Mouse (Mus musculus): ENCODE results near the gene Cpsf6. TPM values are rescaled to one million over a fixed set of nuclear protein-coding genes. Genes with fewer than 3 reads are reported as not detected.

Gene Cpsf6
- polyA plus RNA-seq, 1 experiment from 2014 or later = 125 TPM

- Histone ChIP-seq H3K27me3 (replicated peaks; ENCODE audit: control insufficient read depth, insufficient read depth, low read length) (no peaks in the 10 kb centered on the region), H3K4me3 (ENCODE audit: low read depth, low read length) (no peak overlapping the region), H3K9me3 (ENCODE audit: control insufficient read depth, low read length) (no peaks in the 10 kb centered on the region), H3K4me2 (ENCODE audit: low read depth, low read length) (no peak overlapping the region), H3K9ac (ENCODE audit: low read depth, low read length) (no peak overlapping the region), H3K4me1 (ENCODE audit: control insufficient read depth, insufficient read depth, low read length) (no peaks in the 10 kb centered on the region), H3K27ac (replicated peaks; ENCODE audit: low read depth, low read length) (no peak overlapping the region), H3K36me3 (ENCODE audit: control insufficient read depth, insufficient read depth, low read length) (no peaks in the 10 kb centered on the region)
- ATAC-seq (ENCODE audit: low read depth) (no peak), DNase-seq (ENCODE audit: low spot score) (no peak)
- WGBS = 91% methylated on average over 3 of the region's 3 CpGs
These were observed 59.2 kb downstream of the Cpsf6 start for GRCm38 (mm10) chr10:117320571-117320981.

GRCm38 (mm10) chr10:117316391-117316790 lies 63.4 kb downstream of the Cpsf6 start:
- 87% methylated on average over 8 of the region's 11 CpGs for WGBS
- no peak overlapping the region for H3K4me2 ChIP-seq (ENCODE audit: low read depth, low read length)
- H3K9me3 ChIP-seq (ENCODE audit: control insufficient read depth, low read length) = no peaks in the 10 kb centered on the region
- ATAC-seq (ENCODE audit: low read depth) (no peak), DNase-seq (ENCODE audit: low spot score) (no peak)
- no peak overlapping the region for H3K9ac ChIP-seq (ENCODE audit: low read depth, low read length)
- no peaks in the 10 kb centered on the region for H3K36me3 ChIP-seq (ENCODE audit: control insufficient read depth, insufficient read depth, low read length)
- no peak overlapping the region for H3K4me3 ChIP-seq (ENCODE audit: low read depth, low read length)
- no peak overlapping the region for H3K27ac ChIP-seq (replicated peaks; ENCODE audit: low read depth, low read length)
- no peaks in the 10 kb centered on the region for H3K27me3 ChIP-seq (replicated peaks; ENCODE audit: control insufficient read depth, insufficient read depth, low read length)
- H3K4me1 ChIP-seq (ENCODE audit: control insufficient read depth, insufficient read depth, low read length) = no peaks in the 10 kb centered on the region

GRCm38 (mm10) chr10:117313133-117313532 lies 66.7 kb downstream of the Cpsf6 start:
- Histone ChIP-seq H3K27ac (replicated peaks; ENCODE audit: low read depth, low read length) (no peak overlapping the region), H3K4me1 (ENCODE audit: control insufficient read depth, insufficient read depth, low read length) (no peaks in the 10 kb centered on the region), H3K27me3 (replicated peaks; ENCODE audit: control insufficient read depth, insufficient read depth, low read length) (no peaks in the 10 kb centered on the region), H3K36me3 (ENCODE audit: control insufficient read depth, insufficient read depth, low read length) (no peaks in the 10 kb centered on the region), H3K4me3 (ENCODE audit: low read depth, low read length) (no peak overlapping the region), H3K9me3 (ENCODE audit: control insufficient read depth, low read length) (no peaks in the 10 kb centered on the region), H3K4me2 (ENCODE audit: low read depth, low read length) (no peak overlapping the region), H3K9ac (ENCODE audit: low read depth, low read length) (no peak overlapping the region)
- WGBS = 79% methylated on average over 2 of the region's 2 CpGs
- DNase-seq (ENCODE audit: low spot score) = no peak
- no peak for ATAC-seq (ENCODE audit: low read depth)

- no peaks in the 10 kb centered on the region for H3K27me3 ChIP-seq (replicated peaks; ENCODE audit: control insufficient read depth, insufficient read depth, low read length)
- no peaks in the 10 kb centered on the region for H3K4me1 ChIP-seq (ENCODE audit: control insufficient read depth, insufficient read depth, low read length)
- no peak overlapping the region for H3K27ac ChIP-seq (replicated peaks; ENCODE audit: low read depth, low read length)
- no peak overlapping the region for H3K4me3 ChIP-seq (ENCODE audit: low read depth, low read length)
- DNase-seq (ENCODE audit: low spot score) (no peak), ATAC-seq (ENCODE audit: low read depth) (no peak)
- H3K9ac ChIP-seq (ENCODE audit: low read depth, low read length) = no peak overlapping the region
- 80% methylated on average over 8 of the region's 8 CpGs for WGBS
- no peaks in the 10 kb centered on the region for H3K9me3 ChIP-seq (ENCODE audit: control insufficient read depth, low read length)
- H3K36me3 ChIP-seq (ENCODE audit: control insufficient read depth, insufficient read depth, low read length) = no peaks in the 10 kb centered on the region
- no peak overlapping the region for H3K4me2 ChIP-seq (ENCODE audit: low read depth, low read length)
These were observed 67.6 kb downstream of the Cpsf6 start for GRCm38 (mm10) chr10:117312168-117312567.

GRCm38 (mm10) chr10:117304371-117304770 lies 75.4 kb downstream of the Cpsf6 start:
- no peaks in the 10 kb centered on the region for H3K9me3 ChIP-seq (ENCODE audit: control insufficient read depth, low read length)
- H3K27ac ChIP-seq (replicated peaks; ENCODE audit: low read depth, low read length) = no peak overlapping the region
- H3K4me2 ChIP-seq (ENCODE audit: low read depth, low read length) = no peak overlapping the region
- H3K9ac ChIP-seq (ENCODE audit: low read depth, low read length) = no peak overlapping the region
- DNase-seq (ENCODE audit: low spot score) (no peak), ATAC-seq (ENCODE audit: low read depth) (no peak)
- H3K4me3 ChIP-seq (ENCODE audit: low read depth, low read length) = no peak overlapping the region
- H3K27me3 ChIP-seq (replicated peaks; ENCODE audit: control insufficient read depth, insufficient read depth, low read length) = no peaks in the 10 kb centered on the region
- 90% methylated on average over 5 of the region's 5 CpGs for WGBS
- no peaks in the 10 kb centered on the region for H3K36me3 ChIP-seq (ENCODE audit: control insufficient read depth, insufficient read depth, low read length)
- H3K4me1 ChIP-seq (ENCODE audit: control insufficient read depth, insufficient read depth, low read length) = no peaks in the 10 kb centered on the region

GRCm38 (mm10) chr10:117301688-117302087 lies 78.1 kb downstream of the Cpsf6 start:
- no peak overlapping the region for H3K27ac ChIP-seq (replicated peaks; ENCODE audit: low read depth, low read length)
- DNase-seq (ENCODE audit: low spot score) (no peak), ATAC-seq (ENCODE audit: low read depth) (no peak)
- H3K9ac ChIP-seq (ENCODE audit: low read depth, low read length) = no peak overlapping the region
- no peaks in the 10 kb centered on the region for H3K36me3 ChIP-seq (ENCODE audit: control insufficient read depth, insufficient read depth, low read length)
- WGBS = 84% methylated on average over 1 of the region's 1 CpGs
- H3K4me3 ChIP-seq (ENCODE audit: low read depth, low read length) = no peak overlapping the region
- H3K4me1 ChIP-seq (ENCODE audit: control insufficient read depth, insufficient read depth, low read length) = no peaks in the 10 kb centered on the region
- H3K4me2 ChIP-seq (ENCODE audit: low read depth, low read length) = no peak overlapping the region
- no peaks in the 10 kb centered on the region for H3K27me3 ChIP-seq (replicated peaks; ENCODE audit: control insufficient read depth, insufficient read depth, low read length)
- no peaks in the 10 kb centered on the region for H3K9me3 ChIP-seq (ENCODE audit: control insufficient read depth, low read length)

- no peak for ATAC-seq (ENCODE audit: low read depth)
- WGBS = 81% methylated on average over 5 of the region's 5 CpGs
- no peak for DNase-seq (ENCODE audit: low spot score)
These were observed 79.8 kb downstream of the Cpsf6 start for GRCm38 (mm10) chr10:117299901-117300520.

GRCm38 (mm10) chr10:117299106-117299505 lies 80.7 kb downstream of the Cpsf6 start:
- 85% methylated on average over 4 of the region's 4 CpGs for WGBS

More at GRCm38 (mm10) chr10:117299901-117300520, 79.8 kb downstream of the Cpsf6 start:
- no peak overlapping the region for H3K4me3 ChIP-seq (ENCODE audit: low read depth, low read length)
- H3K4me1 ChIP-seq (ENCODE audit: control insufficient read depth, insufficient read depth, low read length) = no peaks in the 10 kb centered on the region
- H3K27me3 ChIP-seq (replicated peaks; ENCODE audit: control insufficient read depth, insufficient read depth, low read length) = no peaks in the 10 kb centered on the region
- H3K27ac ChIP-seq (replicated peaks; ENCODE audit: low read depth, low read length) = no peak overlapping the region
- H3K9ac ChIP-seq (ENCODE audit: low read depth, low read length) = no peak overlapping the region
- no peaks in the 10 kb centered on the region for H3K9me3 ChIP-seq (ENCODE audit: control insufficient read depth, low read length)
- no peaks in the 10 kb centered on the region for H3K36me3 ChIP-seq (ENCODE audit: control insufficient read depth, insufficient read depth, low read length)
- no peak overlapping the region for H3K4me2 ChIP-seq (ENCODE audit: low read depth, low read length)

GRCm38 (mm10) chr10:117298336-117298735 lies 81.5 kb downstream of the Cpsf6 start:
- no peak overlapping the region for H3K4me3 ChIP-seq (ENCODE audit: low read depth, low read length)
- ATAC-seq (ENCODE audit: low read depth) = no peak

More at GRCm38 (mm10) chr10:117299106-117299505, 80.7 kb downstream of the Cpsf6 start:
- DNase-seq (ENCODE audit: low spot score) = no peak
- Histone ChIP-seq H3K36me3 (ENCODE audit: control insufficient read depth, insufficient read depth, low read length) (no peaks in the 10 kb centered on the region), H3K4me2 (ENCODE audit: low read depth, low read length) (no peak overlapping the region), H3K4me3 (ENCODE audit: low read depth, low read length) (no peak overlapping the region), H3K4me1 (ENCODE audit: control insufficient read depth, insufficient read depth, low read length) (no peaks in the 10 kb centered on the region), H3K27ac (replicated peaks; ENCODE audit: low read depth, low read length) (no peak overlapping the region), H3K27me3 (replicated peaks; ENCODE audit: control insufficient read depth, insufficient read depth, low read length) (no peaks in the 10 kb centered on the region), H3K9ac (ENCODE audit: low read depth, low read length) (no peak overlapping the region), H3K9me3 (ENCODE audit: control insufficient read depth, low read length) (no peaks in the 10 kb centered on the region)
- no peak for ATAC-seq (ENCODE audit: low read depth)

More at GRCm38 (mm10) chr10:117298336-117298735, 81.5 kb downstream of the Cpsf6 start:
- no peak overlapping the region for H3K9ac ChIP-seq (ENCODE audit: low read depth, low read length)
- DNase-seq (ENCODE audit: low spot score) = no peak
- no peak overlapping the region for H3K27ac ChIP-seq (replicated peaks; ENCODE audit: low read depth, low read length)
- H3K4me2 ChIP-seq (ENCODE audit: low read depth, low read length) = no peak overlapping the region
- no peaks in the 10 kb centered on the region for H3K9me3 ChIP-seq (ENCODE audit: control insufficient read depth, low read length)
- H3K4me1 ChIP-seq (ENCODE audit: control insufficient read depth, insufficient read depth, low read length) = no peaks in the 10 kb centered on the region
- WGBS = 87% methylated on average over 6 of the region's 6 CpGs
- no peaks in the 10 kb centered on the region for H3K36me3 ChIP-seq (ENCODE audit: control insufficient read depth, insufficient read depth, low read length)
- no peaks in the 10 kb centered on the region for H3K27me3 ChIP-seq (replicated peaks; ENCODE audit: control insufficient read depth, insufficient read depth, low read length)
